8 mouse cellular contexts compared by ENCODE assay signal in genomic region chr9:44042836-44043707, GRCm38 (mm10). TPM values are rescaled to one million over a fixed set of nuclear protein-coding genes. Genes with fewer than 3 reads are reported as not detected.
A peak's percentile ranks its signal among the peaks of the same experiment; 100 is the strongest.
DNase-seq lines count a peak whose midpoint lies in the region; ATAC-seq and TF ChIP-seq lines count a peak whose summit lies in the region.

Gene Thy1, plus strand, starts transcription at chr9:44043384.

- H3K4me3 ChIP-seq in forebrain, embryonic 15.5 days: peak within 1 kb of the TSS; percentile 39
- peak within 1 kb of the TSS; percentile 84 for H3K4me3 ChIP-seq in layer of hippocampus, adult 2 months
- peak within 1 kb of the TSS; percentile 20 for H3K4me3 ChIP-seq in lung, embryonic 16.5 days (ENCODE audit: low read length)

- peaks cover 18% of the 10 kb centered on the region for H3K27me3 ChIP-seq in forebrain, embryonic 15.5 days
- peaks cover 39% of the 10 kb centered on the region for H3K27me3 ChIP-seq in lung, embryonic 16.5 days (ENCODE audit: control insufficient read depth, insufficient read depth, low read depth, low read length)

- under 1% methylated on average over 29 of the region's 30 CpGs for WGBS in forebrain, embryonic 15.5 days
- under 1% methylated on average over 30 of the region's 30 CpGs for WGBS in lung, embryonic 16.5 days

- H3K4me2 ChIP-seq in forebrain, embryonic 15.5 days (replicated peaks): peak within 1 kb of the TSS; percentile 60
- peak within 1 kb of the TSS; percentile 45 for H3K4me2 ChIP-seq in lung, embryonic 16.5 days (ENCODE audit: low read depth, low read length)

- H3K9ac ChIP-seq in forebrain, embryonic 15.5 days (replicated peaks): peak within 1 kb of the TSS; percentile 34
- no peak within 1 kb of the TSS for H3K9ac ChIP-seq in lung, embryonic 16.5 days (ENCODE audit: low read length)

- peak; percentile 44 for DNase-seq in T-cell, adult 2 months (ENCODE audit: low spot score)
- DNase-seq in brain, embryonic 18.5 days (ENCODE audit: low read depth, low spot score): peak; percentile 43
- peak; percentile 66 to 67 for DNase-seq in heart, postnatal 10 days
- DNase-seq in layer of hippocampus, adult 2 months (ENCODE audit: low spot score in 2 of 2): peak; percentile 80 to 84
- DNase-seq in right cerebral cortex, postnatal 10 days (ENCODE audit: low spot score in 2 of 2): peak; percentile 88
- no peak for DNase-seq in spleen, postnatal 4 days (ENCODE audit: low spot score in 2 of 2)

- peak; percentile 75; the same call in 1 of the 2 replicates for ATAC-seq in forebrain, embryonic 15.5 days (replicated peaks)
- ATAC-seq in lung, embryonic 16.5 days (ENCODE audit: low read depth): 0 out of 2 replicates have a peak, but pooled peaks have one; percentile 26

- intact Hi-C loops in heart, postnatal 10 days (cut with DNase I): no loop called here

- H3K9me3 ChIP-seq in forebrain, embryonic 15.5 days: no peaks in the 10 kb centered on the region
- no peaks in the 10 kb centered on the region for H3K9me3 ChIP-seq in lung, embryonic 16.5 days (ENCODE audit: control insufficient read depth, low read length)

- no peak within 1 kb of the TSS for H3K27ac ChIP-seq in forebrain, embryonic 15.5 days (replicated peaks)
- peak within 1 kb of the TSS; percentile 93 for H3K27ac ChIP-seq in layer of hippocampus, adult 2 months
- no peak within 1 kb of the TSS for H3K27ac ChIP-seq in lung, embryonic 16.5 days (ENCODE audit: low read length)

- H3K36me3 ChIP-seq in forebrain, embryonic 15.5 days: no peaks in the 10 kb centered on the region
- H3K36me3 ChIP-seq in lung, embryonic 16.5 days (ENCODE audit: control insufficient read depth, insufficient read depth, low read length): no peaks in the 10 kb centered on the region

- peak; percentile 29 for TF ChIP-seq CTCF in layer of hippocampus, adult 2 months (conservative IDR thresholded peaks at IDR 0.05)

- peaks cover 20% of the 10 kb centered on the region for H3K4me1 ChIP-seq in forebrain, embryonic 15.5 days
- peaks cover 5% of the 10 kb centered on the region for H3K4me1 ChIP-seq in lung, embryonic 16.5 days (replicated peaks; ENCODE audit: control insufficient read depth, insufficient read depth, low read length)

RNA-seq across cellular contexts. Expression of gene Thy1, which starts in this region (rescaled TPM):
- polyA plus RNA-seq in forebrain, embryonic 15.5 days (2015; fragmentation: Nextera tagmentation; extraction: Ambion mirVana): 3.2 and 3.7 TPM in 2 replicates
- 10 to 100 TPM; 31.3 to 32.3 TPM for total RNA-seq in heart, postnatal 10 days (2021)
- total RNA-seq in layer of hippocampus, adult 2 months (2021): 100 to 1,000 TPM; 854 to 892 TPM
- polyA plus RNA-seq in lung, embryonic 16.5 days (2015; fragmentation: Nextera tagmentation; extraction: Ambion mirVana): 2.4 and 4.1 TPM in 2 replicates

Comparison
In these comparisons a context has a peak if more than half of its experiments do, and no peak if none do; other contexts are left out.
1. RNA of gene Thy1 (total RNA-seq): 854 to 892 TPM in layer of hippocampus, adult 2 months; 31.3 to 32.3 TPM in heart, postnatal 10 days; every median in the first group is over 10 times any median in the second.
2. DNase-seq: peak in T-cell, adult 2 months (single experiment), brain, embryonic 18.5 days (single experiment), heart, postnatal 10 days (2 of 2), layer of hippocampus, adult 2 months (2 of 2) and right cerebral cortex, postnatal 10 days (2 of 2); none in spleen, postnatal 4 days (0 of 2).
3. H3K4me3 ChIP-seq: peak in every context shown above with its lines; median percentile 84 in layer of hippocampus, adult 2 months; 39 in forebrain, embryonic 15.5 days; 20 in lung, embryonic 16.5 days.